Mouse (Mus musculus) fat pad, adult 2 months (tissue): ENCODE data around the gene Actrt2.

ENCODE experiments used
- DNase-seq: peaks from one replicate; pipeline ENCODE4 v3.0.0-alpha.2; 2011; ENCODE audit warnings: low read depth, low spot score; ENCODE audit errors: extremely low read depth

The Actrt2 gene

GRCm38 (mm10) chr4:154683068-154683752 is 15.5 kb upstream of the Actrt2 start:
- no peak for DNase-seq

- DNase-seq, result no peak
Observed at GRCm38 (mm10) chr4:154682311-154682710, 14.6 kb upstream of the Actrt2 start.

- DNase-seq, result no peak
Observed at GRCm38 (mm10) chr4:154675441-154676000, 7.9 kb upstream of the Actrt2 start.

GRCm38 (mm10) chr4:154674966-154675365 is 7.3 kb upstream of the Actrt2 start:
- DNase-seq, result no peak

- no peak for DNase-seq
Observed at GRCm38 (mm10) chr4:154674541-154674940, 6.9 kb upstream of the Actrt2 start.

GRCm38 (mm10) chr4:154673986-154674385 is 6.3 kb upstream of the Actrt2 start:
- DNase-seq, result no peak

GRCm38 (mm10) chr4:154672027-154672426 is 4.4 kb upstream of the Actrt2 start:
- no peak for DNase-seq

GRCm38 (mm10) chr4:154671232-154671912 is 3.7 kb upstream of the Actrt2 start:
- DNase-seq, result no peak

- DNase-seq, result no peak
Observed at GRCm38 (mm10) chr4:154662681-154663215, 4.9 kb downstream of the Actrt2 start.

- no peak for DNase-seq
Observed at GRCm38 (mm10) chr4:154661256-154661655, 6.4 kb downstream of the Actrt2 start.

GRCm38 (mm10) chr4:154660025-154660424 is 7.6 kb downstream of the Actrt2 start:
- no peak for DNase-seq

GRCm38 (mm10) chr4:154655134-154655910 is 12.3 kb downstream of the Actrt2 start:
- DNase-seq, result no peak

GRCm38 (mm10) chr4:154652494-154652893 is 15.2 kb downstream of the Actrt2 start:
- no peak for DNase-seq

- DNase-seq, result no peak
Observed at GRCm38 (mm10) chr4:154649083-154649747, 18.5 kb downstream of the Actrt2 start.

GRCm38 (mm10) chr4:154642496-154642895 is 25.2 kb downstream of the Actrt2 start:
- DNase-seq, result no peak

- DNase-seq, result no peak
Observed at GRCm38 (mm10) chr4:154641296-154642110, 26.2 kb downstream of the Actrt2 start.

- DNase-seq, result no peak
Observed at GRCm38 (mm10) chr4:154640443-154641295, 27.0 kb downstream of the Actrt2 start.

GRCm38 (mm10) chr4:154639591-154640442 is 27.9 kb downstream of the Actrt2 start:
- no peak for DNase-seq
